Mouse (Mus musculus): ENCODE data around the gene Igfals. TPM values are rescaled to one million over a fixed set of nuclear protein-coding genes. Genes with fewer than 3 reads are reported as not detected.

Igfals gene
- polyA plus RNA-seq, 1 experiment: not detected

- H3K27me3 ChIP-seq (ENCODE audit: control insufficient read depth): no peaks in the 10 kb centered on the region
- H3K4me3 ChIP-seq (replicated peaks): peak within 1 kb of the TSS; percentile 64
- TF ChIP-seq GATA1 (IDR thresholded peaks at IDR 0.05; ENCODE audit: low read length): no peak
- TF ChIP-seq TAL1 (IDR thresholded peaks at IDR 0.05; ENCODE audit: low read length): no peak
- peaks cover 81% of the 10 kb centered on the region for H3K36me3 ChIP-seq (ENCODE audit: control insufficient read depth)
- no peaks in the 10 kb centered on the region for H3K9me3 ChIP-seq (ENCODE audit: control insufficient read depth, low read length)
- peaks cover 83% of the 10 kb centered on the region for H3K4me1 ChIP-seq (ENCODE audit: control insufficient read depth)
Observed at GRCm38 (mm10) chr17:24896241-24896992, 30.6 kb downstream of the Igfals start, which contains the start of gene Nme3. TSS of gene Nme3 (plus strand) at chr17:24896500.

- peak overlapping the region; percentile 64 for H3K4me3 ChIP-seq (replicated peaks)
- H3K4me1 ChIP-seq (ENCODE audit: control insufficient read depth): peaks cover 88% of the 10 kb centered on the region
- H3K9me3 ChIP-seq (ENCODE audit: control insufficient read depth, low read length): no peaks in the 10 kb centered on the region
- H3K27me3 ChIP-seq (ENCODE audit: control insufficient read depth): no peaks in the 10 kb centered on the region
- TF ChIP-seq TAL1 (IDR thresholded peaks at IDR 0.05; ENCODE audit: low read length) (no peak), GATA1 (IDR thresholded peaks at IDR 0.05; ENCODE audit: low read length) (no peak)
- H3K36me3 ChIP-seq (ENCODE audit: control insufficient read depth): peaks cover 81% of the 10 kb centered on the region
Observed at GRCm38 (mm10) chr17:24896993-24897269, 31.1 kb downstream of the Igfals start.

GRCm38 (mm10) chr17:24897600-24897999, 31.8 kb downstream of the Igfals start:
- Histone ChIP-seq H3K36me3 (ENCODE audit: control insufficient read depth) (peaks cover 81% of the 10 kb centered on the region), H3K27me3 (ENCODE audit: control insufficient read depth) (no peaks in the 10 kb centered on the region)

GRCm38 (mm10) chr17:24898041-24898854, 32.5 kb downstream of the Igfals start:
- H3K36me3 ChIP-seq (ENCODE audit: control insufficient read depth): peaks cover 81% of the 10 kb centered on the region
- peaks cover 91% of the 10 kb centered on the region for H3K4me1 ChIP-seq (ENCODE audit: control insufficient read depth)

More at GRCm38 (mm10) chr17:24897600-24897999, 31.8 kb downstream of the Igfals start:
- TF ChIP-seq GATA1 (IDR thresholded peaks at IDR 0.05; ENCODE audit: low read length) (no peak), TAL1 (IDR thresholded peaks at IDR 0.05; ENCODE audit: low read length) (no peak)
- H3K4me1 ChIP-seq (ENCODE audit: control insufficient read depth): peaks cover 90% of the 10 kb centered on the region
- peak overlapping the region; percentile 64 for H3K4me3 ChIP-seq (replicated peaks)
- no peaks in the 10 kb centered on the region for H3K9me3 ChIP-seq (ENCODE audit: control insufficient read depth, low read length)

GRCm38 (mm10) chr17:24899153-24899552, 33.4 kb downstream of the Igfals start:
- Histone ChIP-seq H3K4me1 (ENCODE audit: control insufficient read depth) (peaks cover 91% of the 10 kb centered on the region), H3K36me3 (ENCODE audit: control insufficient read depth) (peaks cover 81% of the 10 kb centered on the region), H3K9me3 (ENCODE audit: control insufficient read depth, low read length) (no peaks in the 10 kb centered on the region), H3K27me3 (ENCODE audit: control insufficient read depth) (no peaks in the 10 kb centered on the region), H3K4me3 (replicated peaks) (no peak overlapping the region)
- no peak for TF ChIP-seq TAL1 (IDR thresholded peaks at IDR 0.05; ENCODE audit: low read length)
- no peak for TF ChIP-seq GATA1 (IDR thresholded peaks at IDR 0.05; ENCODE audit: low read length)

More at GRCm38 (mm10) chr17:24898041-24898854, 32.5 kb downstream of the Igfals start:
- TF ChIP-seq GATA1 (IDR thresholded peaks at IDR 0.05; ENCODE audit: low read length) (no peak), TAL1 (IDR thresholded peaks at IDR 0.05; ENCODE audit: low read length) (no peak)
- Histone ChIP-seq H3K9me3 (ENCODE audit: control insufficient read depth, low read length) (no peaks in the 10 kb centered on the region), H3K27me3 (ENCODE audit: control insufficient read depth) (no peaks in the 10 kb centered on the region), H3K4me3 (replicated peaks) (peak overlapping the region; percentile 64)

- Histone ChIP-seq H3K4me3 (replicated peaks) (no peak overlapping the region), H3K27me3 (ENCODE audit: control insufficient read depth) (no peaks in the 10 kb centered on the region), H3K4me1 (ENCODE audit: control insufficient read depth) (peaks cover 93% of the 10 kb centered on the region), H3K9me3 (ENCODE audit: control insufficient read depth, low read length) (no peaks in the 10 kb centered on the region), H3K36me3 (ENCODE audit: control insufficient read depth) (peaks cover 86% of the 10 kb centered on the region)
- TF ChIP-seq TAL1 (IDR thresholded peaks at IDR 0.05; ENCODE audit: low read length) (no peak), GATA1 (IDR thresholded peaks at IDR 0.05; ENCODE audit: low read length) (no peak)
Observed at GRCm38 (mm10) chr17:24900014-24900413, 34.2 kb downstream of the Igfals start.

- Histone ChIP-seq H3K4me3 (replicated peaks) (peak overlapping the region; percentile 59), H3K9me3 (ENCODE audit: control insufficient read depth, low read length) (no peaks in the 10 kb centered on the region), H3K36me3 (ENCODE audit: control insufficient read depth) (peaks cover 100% of the 10 kb centered on the region), H3K4me1 (ENCODE audit: control insufficient read depth) (peaks cover 80% of the 10 kb centered on the region), H3K27me3 (ENCODE audit: control insufficient read depth) (no peaks in the 10 kb centered on the region)
- TF ChIP-seq TAL1 (IDR thresholded peaks at IDR 0.05; ENCODE audit: low read length) (no peak), GATA1 (IDR thresholded peaks at IDR 0.05; ENCODE audit: low read length) (no peak)
Observed at GRCm38 (mm10) chr17:24902124-24902523, 36.3 kb downstream of the Igfals start.

GRCm38 (mm10) chr17:24902671-24903474, 37.1 kb downstream of the Igfals start:
- no peaks in the 10 kb centered on the region for H3K9me3 ChIP-seq (ENCODE audit: control insufficient read depth, low read length)
- H3K36me3 ChIP-seq (ENCODE audit: control insufficient read depth): peaks cover 100% of the 10 kb centered on the region
- peak overlapping the region; percentile 59 for H3K4me3 ChIP-seq (replicated peaks)
- TF ChIP-seq GATA1 (IDR thresholded peaks at IDR 0.05; ENCODE audit: low read length): peak; percentile 98
- TF ChIP-seq TAL1 (IDR thresholded peaks at IDR 0.05; ENCODE audit: low read length): peak; percentile 100
- H3K27me3 ChIP-seq (ENCODE audit: control insufficient read depth): no peaks in the 10 kb centered on the region
- peaks cover 73% of the 10 kb centered on the region for H3K4me1 ChIP-seq (ENCODE audit: control insufficient read depth)
